Mouse (Mus musculus) gastrocnemius, adult 2 months (tissue): ENCODE data around the gene Apba2. TPM values are rescaled to one million over a fixed set of nuclear protein-coding genes. Genes with fewer than 3 reads are reported as not detected.

Experiments
- DNase-seq: peaks from one replicate; pipeline ENCODE4 v3.0.0; 2022
- H3K27ac ChIP-seq: fragments of 200-600 bp; 2 replicates; pipeline ENCODE4 v1.8.1; 2022; ENCODE audit warnings: mild to moderate bottlenecking
- H3K4me3 ChIP-seq: fragments of 200-600 bp; 2 replicates; pipeline ENCODE4 v1.8.1; 2022; ENCODE audit warnings: mild to moderate bottlenecking, moderate library complexity
- CTCF ChIP-seq: fragments of 200-600 bp; IDR thresholded peaks from 2 replicates; pipeline ENCODE4 v1.8.1; 2022; ENCODE audit warnings: antibody characterized with exemption, mild to moderate bottlenecking, moderate library complexity
- intact Hi-C: fragments of 180-260 bp; cut with DNase I; formaldehyde crosslinking; loops from one replicate; pipeline ENCODE4 v1.15.1; 2025
- total RNA-seq, 2 experiments: library from RNA; stranded (reverse); gene quantifications; 2 replicates each; pipeline ENCODE4 v1.2.3; 2021

Gene Apba2
- total RNA-seq, 2 experiments from 2014 or later, result 0.22 TPM; not detected in 1

DNA sequence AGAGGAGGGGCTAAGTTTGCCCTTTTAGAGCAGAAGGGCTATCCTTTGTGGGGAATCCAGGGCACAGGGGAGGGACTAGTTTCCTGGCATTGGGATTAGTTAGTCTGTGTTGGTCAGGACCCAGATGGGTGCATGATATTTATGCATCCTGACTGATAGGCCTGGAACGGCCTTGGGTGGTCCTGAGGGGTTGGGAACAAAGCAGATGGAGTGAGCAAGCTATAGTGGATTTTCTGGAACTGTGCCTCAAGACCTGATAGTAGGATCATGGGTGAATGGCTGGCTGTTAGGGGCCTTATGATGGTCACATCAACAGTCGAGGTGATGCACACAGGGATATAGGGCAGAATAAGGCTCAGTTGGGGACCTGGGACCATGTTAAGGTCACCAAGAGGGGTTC lies 8.4 kb downstream of the Apba2 start:
- DNase-seq, result no peak
- Histone ChIP-seq H3K4me3 (no peak overlapping the region), H3K27ac (no peak overlapping the region)
- intact Hi-C loops, result no loop called here
- TF ChIP-seq CTCF, result no peak

DNA sequence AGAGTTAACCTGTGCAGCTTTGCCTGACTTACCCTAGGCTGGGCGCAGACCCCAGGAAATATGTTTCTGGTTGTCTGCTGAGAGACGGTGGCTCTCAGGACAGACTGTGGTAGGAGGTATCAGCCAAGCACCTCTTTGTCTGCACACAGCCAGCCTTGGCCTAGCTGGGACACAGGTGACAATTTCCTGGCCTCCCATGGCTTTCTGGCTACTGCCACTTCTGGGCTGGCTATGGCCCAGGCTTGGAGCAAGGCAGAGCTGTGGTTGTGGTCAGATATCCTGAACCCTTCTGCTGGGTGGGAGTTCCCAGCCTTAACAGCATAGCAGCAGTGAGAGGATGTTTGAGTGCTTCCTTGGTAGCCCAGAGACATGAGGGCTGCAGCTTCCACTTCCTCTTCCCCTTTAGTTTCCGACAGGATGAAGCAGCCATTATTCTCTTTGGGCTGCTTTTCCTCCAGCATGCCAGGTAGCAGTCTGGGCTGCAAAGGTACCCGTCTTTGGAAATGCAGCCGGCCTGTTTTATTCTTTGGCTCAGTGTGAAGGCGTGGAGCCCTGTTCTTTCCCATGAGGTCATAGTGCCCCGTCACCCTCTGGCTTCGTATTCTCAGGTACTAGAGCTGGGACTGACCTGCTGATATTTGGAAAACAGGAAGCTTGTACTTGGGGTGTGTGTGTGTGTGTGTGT lies 9.2 kb downstream of the Apba2 start:
- TF ChIP-seq CTCF, result no peak
- Histone ChIP-seq H3K27ac (no peak overlapping the region), H3K4me3 (no peak overlapping the region)
- intact Hi-C loops, result no loop called here
- DNase-seq, result no peak

GRCm38 (mm10) chr7:64513621-64514020 lies 12.1 kb downstream of the Apba2 start:
- no peak for DNase-seq
- TF ChIP-seq CTCF, result no peak
- intact Hi-C loops, result no loop called here
- no peak overlapping the region for H3K27ac ChIP-seq
- no peak overlapping the region for H3K4me3 ChIP-seq

DNA sequence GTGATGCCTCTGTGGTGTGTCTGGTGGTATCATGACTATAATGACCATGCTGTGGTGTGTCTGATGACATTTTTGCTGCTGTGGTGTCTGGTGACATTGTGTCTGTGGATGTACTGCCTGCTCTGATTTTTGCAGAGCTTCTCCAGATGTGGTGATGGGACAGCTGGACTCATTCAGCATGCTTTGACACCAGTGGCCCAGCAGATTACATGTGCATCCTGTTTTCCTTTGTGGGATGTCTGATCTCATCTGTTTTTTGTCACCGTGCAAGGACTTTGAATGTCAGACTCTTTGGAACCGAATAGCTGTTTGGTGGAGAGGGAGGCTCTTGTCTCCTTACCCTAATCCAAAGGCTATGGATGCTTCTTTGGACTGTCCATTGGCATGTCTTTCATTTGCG lies 13.8 kb downstream of the Apba2 start:
- no peak for DNase-seq
- intact Hi-C loops, result no loop called here
- Histone ChIP-seq H3K27ac (no peak overlapping the region), H3K4me3 (no peak overlapping the region)
- TF ChIP-seq CTCF, result no peak

DNA sequence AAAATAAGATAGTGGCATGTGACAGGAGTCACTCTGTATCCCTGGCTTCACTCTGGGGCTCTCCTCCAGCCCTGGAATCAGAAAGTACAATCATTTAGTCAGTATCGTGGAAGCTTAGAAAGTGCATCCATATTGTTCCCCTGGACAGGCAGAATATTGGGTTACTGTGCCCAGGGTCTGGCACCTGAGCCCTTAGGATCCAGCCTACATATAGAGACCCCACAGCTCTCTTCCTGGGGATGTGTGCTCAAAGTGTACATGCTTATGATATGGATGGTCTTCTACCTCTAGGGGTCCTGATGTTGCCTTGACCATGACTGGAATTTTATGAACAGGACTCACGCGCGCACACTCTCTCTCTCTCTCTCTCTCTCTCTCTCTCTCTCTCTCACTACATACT lies 14.4 kb downstream of the Apba2 start:
- H3K4me3 ChIP-seq, result no peak overlapping the region
- intact Hi-C loops, result no loop called here
- H3K27ac ChIP-seq, result no peak overlapping the region
- no peak for TF ChIP-seq CTCF
- no peak for DNase-seq

GRCm38 (mm10) chr7:64519091-64519490 lies 17.6 kb downstream of the Apba2 start:
- TF ChIP-seq CTCF, result no peak
- no peak for DNase-seq
- intact Hi-C loops, result no loop called here
- Histone ChIP-seq H3K27ac (no peak overlapping the region), H3K4me3 (no peak overlapping the region)

- DNase-seq, result no peak
- Histone ChIP-seq H3K27ac (no peak overlapping the region), H3K4me3 (no peak overlapping the region)
- no peak for TF ChIP-seq CTCF
- intact Hi-C loops, result no loop called here
Measured at GRCm38 (mm10) chr7:64519521-64519920, 18.0 kb downstream of the Apba2 start.

- no peak for DNase-seq
- TF ChIP-seq CTCF, result no peak
- Histone ChIP-seq H3K4me3 (no peak overlapping the region), H3K27ac (no peak overlapping the region)
- intact Hi-C loops, result no loop called here
Measured at GRCm38 (mm10) chr7:64521695-64522408, 20.3 kb downstream of the Apba2 start.

DNA sequence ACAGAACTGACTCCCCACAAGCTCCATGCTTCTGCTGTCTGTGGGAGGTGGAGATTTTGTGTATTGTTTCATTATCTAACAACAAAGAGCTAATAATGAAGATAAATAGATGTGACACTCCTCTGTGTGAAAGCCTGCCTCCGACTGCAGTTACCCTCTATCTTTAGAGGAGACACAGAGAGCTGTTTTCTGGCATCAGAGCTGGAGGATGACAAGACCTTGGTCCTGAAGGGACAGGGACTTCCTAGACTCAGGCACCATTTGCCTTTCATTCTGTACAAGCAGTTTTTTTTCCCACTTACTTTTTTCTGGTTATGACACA lies 20.9 kb downstream of the Apba2 start:
- intact Hi-C loops, result no loop called here
- DNase-seq, result no peak
- H3K27ac ChIP-seq, result no peak overlapping the region
- no peak for TF ChIP-seq CTCF
- no peak overlapping the region for H3K4me3 ChIP-seq

DNA sequence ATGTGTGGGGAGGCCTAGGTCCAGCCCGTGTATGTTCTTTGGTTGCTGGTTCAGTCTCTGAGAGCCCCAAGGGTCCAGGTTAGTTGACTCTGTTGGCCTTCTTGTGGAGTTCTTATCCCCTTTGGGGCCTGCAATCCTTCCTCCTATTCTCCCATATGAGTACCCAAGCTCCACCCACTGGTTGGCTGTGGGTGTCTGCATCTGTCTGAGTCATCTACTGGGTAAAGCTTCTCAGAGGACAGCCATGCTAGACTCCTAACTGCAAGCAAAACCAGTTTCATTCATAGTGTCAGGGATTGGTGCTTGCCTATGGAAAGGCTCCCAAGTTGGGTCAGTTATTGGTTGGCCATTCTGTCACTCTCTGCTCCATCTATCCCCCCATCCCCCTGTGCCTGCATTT lies 29.8 kb downstream of the Apba2 start:
- no peak overlapping the region for H3K27ac ChIP-seq
- no peak overlapping the region for H3K4me3 ChIP-seq
- TF ChIP-seq CTCF, result no peak
- no peak for DNase-seq
- intact Hi-C loops, result no loop called here

DNA sequence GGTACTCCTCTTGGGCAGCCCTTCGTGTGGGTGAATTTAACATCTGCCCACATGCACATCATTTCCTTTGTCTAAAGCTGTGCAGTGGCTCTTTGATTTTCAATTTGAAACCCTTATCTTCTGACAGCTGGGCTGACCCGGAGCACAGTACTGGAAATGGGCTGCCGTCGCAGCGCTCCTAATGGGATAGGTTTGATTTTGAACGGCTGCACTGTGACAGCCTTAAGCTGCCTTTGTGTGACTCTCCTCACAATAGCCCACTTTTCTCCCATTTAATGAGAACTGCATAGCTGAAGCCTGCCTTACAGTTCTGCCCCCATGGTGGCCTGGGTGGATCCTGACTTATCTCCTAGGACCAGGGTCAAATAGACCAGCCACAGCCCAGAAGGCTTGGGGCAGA lies 31.9 kb downstream of the Apba2 start:
- intact Hi-C loops, result no loop called here
- Histone ChIP-seq H3K27ac (no peak overlapping the region), H3K4me3 (no peak overlapping the region)
- DNase-seq, result no peak
- TF ChIP-seq CTCF, result no peak

GRCm38 (mm10) chr7:64535269-64535668 lies 33.8 kb downstream of the Apba2 start:
- H3K27ac ChIP-seq, result no peak overlapping the region
- DNase-seq, result no peak
- no peak for TF ChIP-seq CTCF
- intact Hi-C loops, result no loop called here
- no peak overlapping the region for H3K4me3 ChIP-seq

GRCm38 (mm10) chr7:64539450-64540148 lies 38.1 kb downstream of the Apba2 start:
- intact Hi-C loops, result no loop called here
- no peak for TF ChIP-seq CTCF
- DNase-seq, result no peak
- no peak overlapping the region for H3K4me3 ChIP-seq
- no peak overlapping the region for H3K27ac ChIP-seq
